Mouse (Mus musculus) CH12.LX (cell line): ENCODE results near the gene Fam19a5. TPM values are rescaled to one million over a fixed set of nuclear protein-coding genes. Genes with fewer than 3 reads are reported as not detected.

ENCODE experiments used
- DNase-seq: peaks from one replicate; pipeline ENCODE4 v3.0.0-alpha.2; 2013; ENCODE audit errors: extremely low read depth
- H3K27ac ChIP-seq: 2 replicates; pipeline ENCODE4 v1.5.1; 2012; ENCODE audit warnings: low read depth, mild to moderate bottlenecking, control low read depth, moderate library complexity; ENCODE audit not compliant: insufficient read depth
- H3K27me3 ChIP-seq: replicated peaks from 2 replicates; pipeline ENCODE3; 2012; ENCODE audit warnings: inconsistent platforms
- H3K36me3 ChIP-seq, 2 experiments: replicated peaks in 1 of 2; 2 replicates each; pipeline versions ENCODE3 to v1.6.1; 2012; ENCODE audit warnings: inconsistent platforms in 1 of 2, low read length in 1 of 2, mild to moderate bottlenecking in 1 of 2, mixed read lengths in 1 of 2, moderate library complexity in 1 of 2; ENCODE audit not compliant: control insufficient read depth in 1 of 2, insufficient read depth in 1 of 2
- H3K4me1 ChIP-seq, 2 experiments: 2 replicates each; pipeline ENCODE4 v1.6.1; 2012; ENCODE audit warnings: inconsistent platforms in 1 of 2, moderate library complexity in 1 of 2; ENCODE audit not compliant: insufficient read depth in 2 of 2, control insufficient read depth in 1 of 2
- H3K4me2 ChIP-seq: 2 replicates; pipeline ENCODE4 v1.6.1; 2012; ENCODE audit warnings: low read depth, mild to moderate bottlenecking, control low read depth; ENCODE audit not compliant: poor library complexity, insufficient read depth, severe bottlenecking
- H3K4me3 ChIP-seq, 3 experiments: fragments of 150-350 bp in 1 of 3; sonication (generic) in 1 of 3; replicated peaks in 1 of 3; 2 replicates each; pipeline versions ENCODE3 to v1.5.1; 2011 to 2012; ENCODE audit warnings: low read depth in 2 of 3, low read length in 2 of 3, mild to moderate bottlenecking in 2 of 3, moderate library complexity in 2 of 3, control low read depth in 1 of 3, improper control_type of control experiment in 1 of 3, inconsistent platforms in 1 of 3, mixed read lengths in 1 of 3; ENCODE audit not compliant: poor library complexity in 1 of 3
- H3K79me2 ChIP-seq: replicated peaks from 2 replicates; pipeline ENCODE4 v1.6.1; 2012; ENCODE audit warnings: mild to moderate bottlenecking, moderate library complexity; ENCODE audit not compliant: control insufficient read depth, poor library complexity, insufficient read depth, severe bottlenecking; ENCODE audit errors: extremely low read depth
- H3K9ac ChIP-seq: 2 replicates; pipeline ENCODE4 v1.6.1; 2012; ENCODE audit warnings: low read depth, mild to moderate bottlenecking, control low read depth, moderate library complexity; ENCODE audit not compliant: insufficient read depth
- H3K9me3 ChIP-seq: replicated peaks from 2 replicates; pipeline ENCODE3; 2012; ENCODE audit warnings: low read length, inconsistent platforms, mixed read lengths
- CHD1 ChIP-seq: IDR thresholded peaks from 2 replicates; pipeline ENCODE4 v1.6.1; 2012; ENCODE audit warnings: low read depth, low read length, improper control_type of control experiment, inconsistent platforms
- ELF1 ChIP-seq: IDR thresholded peaks from 2 replicates; pipeline ENCODE4 v1.6.1; 2014; ENCODE audit warnings: low read depth, mild to moderate bottlenecking, inconsistent platforms, low read length, improper control_type of control experiment
- ETS1 ChIP-seq: conservative IDR thresholded peaks from 2 replicates; pipeline ENCODE4 v1.6.1; 2012; ENCODE audit warnings: low read depth, mild to moderate bottlenecking, inconsistent platforms, low read length, improper control_type of control experiment, moderate library complexity
- GABPA ChIP-seq: IDR thresholded peaks from 2 replicates; pipeline ENCODE4 v1.6.1; 2012; ENCODE audit warnings: low read depth, low read length, improper control_type of control experiment, inconsistent platforms; ENCODE audit not compliant: insufficient replicate concordance
- IRF4 ChIP-seq: IDR thresholded peaks from 2 replicates; pipeline ENCODE4 v1.6.1; 2014; ENCODE audit warnings: low read depth, mild to moderate bottlenecking, inconsistent platforms, low read length, improper control_type of control experiment
- JUND ChIP-seq: conservative IDR thresholded peaks from 2 replicates; pipeline ENCODE4 v1.6.1; 2011; ENCODE audit warnings: low read depth, low read length, improper control_type of control experiment
- MAZ ChIP-seq: IDR thresholded peaks from 2 replicates; pipeline ENCODE4 v1.6.1; 2012; ENCODE audit warnings: low read depth, mild to moderate bottlenecking, inconsistent platforms, low read length, improper control_type of control experiment, moderate library complexity
- MEF2A ChIP-seq: IDR thresholded peaks from 2 replicates; pipeline ENCODE4 v1.6.1; 2014; ENCODE audit warnings: low read depth, mild to moderate bottlenecking, inconsistent platforms, low read length, improper control_type of control experiment, borderline replicate concordance
- MXI1 ChIP-seq: IDR thresholded peaks from 2 replicates; pipeline ENCODE4 v1.6.1; 2011; ENCODE audit warnings: mild to moderate bottlenecking, low read depth, low read length, improper control_type of control experiment
- NELFE ChIP-seq: IDR thresholded peaks from 2 replicates; pipeline ENCODE4 v1.6.1; 2011; ENCODE audit warnings: low read depth, low read length, improper control_type of control experiment
- PAX5 ChIP-seq: IDR thresholded peaks from 2 replicates; pipeline ENCODE4 v1.6.1; 2012; ENCODE audit warnings: low read length, inconsistent platforms, mixed read lengths
- POLR2A ChIP-seq: IDR thresholded peaks from 2 replicates; pipeline ENCODE4 v1.6.1; 2011; ENCODE audit warnings: low read depth, mild to moderate bottlenecking, improper control_type of control experiment, low read length
- POLR2AphosphoS2 ChIP-seq: IDR thresholded peaks from 2 replicates; pipeline ENCODE4 v1.6.1; 2011; ENCODE audit warnings: low read depth, low read length, improper control_type of control experiment
- RCOR1 ChIP-seq: conservative IDR thresholded peaks from 2 replicates; pipeline ENCODE4 v1.6.1; 2012; ENCODE audit warnings: low read depth, mild to moderate bottlenecking, inconsistent platforms, low read length, improper control_type of control experiment
- TBP ChIP-seq: conservative IDR thresholded peaks from 2 replicates; pipeline ENCODE4 v1.6.1; 2011; ENCODE audit warnings: low read depth, low read length, improper control_type of control experiment
- TCF12 ChIP-seq: IDR thresholded peaks from 2 replicates; pipeline ENCODE4 v1.6.1; 2014; ENCODE audit warnings: low read depth, mild to moderate bottlenecking, inconsistent platforms, low read length, improper control_type of control experiment
- USF2 ChIP-seq: conservative IDR thresholded peaks from 2 replicates; pipeline ENCODE4 v1.6.1; 2011; ENCODE audit warnings: low read depth, low read length, improper control_type of control experiment
- ZC3H11A ChIP-seq: IDR thresholded peaks from 2 replicates; pipeline ENCODE4 v1.6.1; 2012; ENCODE audit warnings: low read depth, mild to moderate bottlenecking, inconsistent platforms, low read length, improper control_type of control experiment
- ZNF384 ChIP-seq: IDR thresholded peaks from 2 replicates; pipeline ENCODE4 v1.6.1; 2012; ENCODE audit warnings: low read depth, low read length, improper control_type of control experiment, inconsistent platforms
- dilution Hi-C: fragments of 300-500 bp; cut with MboI; formaldehyde crosslinking; loops from 2 replicates; pipeline ENCODE4 v1.14.3; 2020; ENCODE audit warnings: low sequenced_read_pairs; ENCODE audit not compliant: extremely low pct_unique_long_range_greater_than_20kb, extremely low pct_ligation_motif_present
- in situ Hi-C: fragments of 300-500 bp; cut with MboI; formaldehyde crosslinking; loops from 3 replicates; pipeline ENCODE4 v1.14.3; 2019; ENCODE audit warnings: low sequenced_read_pairs, low pct_ligation_motif_present, low pct_unique_long_range_greater_than_20kb, mixed read lengths
- polyA plus RNA-seq: library from polyadenylated mRNA; unstranded; fragments of >175 nt; gene quantifications from 2 replicates; pipeline ENCODE4 v1.2.1, GENCODE M21; 2012; ENCODE audit warnings: low read depth; ENCODE audit not compliant: insufficient read length
- total RNA-seq, 2 experiments: library from RNA; depleted of rRNA; stranded (reverse); fragments of 300-350 nt in 1 of 2; fragments of >200 nt in 1 of 2; gene quantifications; 2 replicates each; pipeline ENCODE4 v1.2.3; 2012 to 2014

The Fam19a5 gene
- total and polyA plus RNA-seq, 3 experiments, result not detected

DNA sequence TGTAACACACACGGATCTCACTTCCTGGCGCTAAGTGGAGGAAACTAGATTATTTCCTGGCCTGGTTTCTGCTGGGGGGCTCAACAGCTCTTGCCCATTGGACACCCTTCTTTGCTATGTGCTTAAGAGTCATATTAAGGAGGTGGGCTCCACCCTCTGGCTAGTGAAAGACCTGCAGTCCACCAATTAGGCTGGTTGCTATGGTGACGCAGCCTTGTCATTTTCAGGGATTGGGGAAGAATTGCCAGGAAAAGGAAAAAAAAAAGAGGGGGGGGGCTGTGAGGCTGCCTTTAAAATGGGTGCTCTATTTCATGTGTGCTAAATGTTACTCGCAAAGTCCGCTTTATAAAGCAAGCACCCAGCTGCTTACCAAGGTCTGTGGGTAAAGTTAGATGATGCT is 2.9 kb downstream of the Fam19a5 start:
- Histone ChIP-seq H3K79me2 (no peaks in the 10 kb centered on the region), H3K4me3 (no peak overlapping the region), H3K9me3 (peaks cover 93% of the 10 kb centered on the region), H3K27ac (no peak overlapping the region), H3K4me1 (no peaks in the 10 kb centered on the region), H3K27me3 (no peaks in the 10 kb centered on the region), H3K4me2 (no peak overlapping the region), H3K36me3 (no peaks in the 10 kb centered on the region), H3K9ac (no peak overlapping the region)
- in situ Hi-C loops, result no loop called here
- TF ChIP-seq MEF2A, result no peak
- no peak for TF ChIP-seq IRF4
- no peak for TF ChIP-seq JUND
- TF ChIP-seq USF2, result no peak
- no peak for DNase-seq
- dilution Hi-C loops, result no loop called here

DNA sequence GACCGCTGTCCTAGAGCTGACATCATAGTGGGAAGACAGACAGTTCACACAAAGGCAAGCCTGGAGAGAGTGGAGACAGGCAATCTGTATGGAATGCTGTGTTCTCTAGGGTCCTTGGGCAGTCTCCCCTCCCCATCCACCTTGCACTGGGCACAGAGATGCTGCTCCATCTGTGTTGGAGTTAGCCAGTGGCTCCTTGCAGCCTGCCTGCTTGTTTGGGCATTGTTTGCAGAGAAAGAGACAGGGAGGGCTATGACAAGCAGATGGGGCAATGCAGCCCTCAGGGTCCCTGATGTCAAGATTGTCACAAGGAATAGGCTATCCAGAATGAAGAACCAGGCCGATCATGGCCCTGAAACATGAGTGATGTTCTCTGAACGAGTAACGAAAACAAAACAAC is 5.6 kb downstream of the Fam19a5 start:
- Histone ChIP-seq H3K4me2 (no peak overlapping the region), H3K9ac (no peak overlapping the region), H3K79me2 (no peaks in the 10 kb centered on the region)
- in situ Hi-C loops, result no loop called here
- no peak for TF ChIP-seq IRF4
- TF ChIP-seq USF2, result no peak
- no peak for TF ChIP-seq ZC3H11A
- TF ChIP-seq ZNF384, result no peak
- TF ChIP-seq RCOR1, result no peak
- no peak for TF ChIP-seq TCF12
- TF ChIP-seq POLR2AphosphoS2, result no peak
- no peak for TF ChIP-seq POLR2A
- no peak for TF ChIP-seq ELF1
- TF ChIP-seq GABPA, result no peak
- no peak for TF ChIP-seq TBP
- no peak for TF ChIP-seq JUND
- TF ChIP-seq, all 38 proteins: peak for 0
- no peaks in the 10 kb centered on the region for H3K36me3 ChIP-seq
- no peak for DNase-seq
- H3K27ac ChIP-seq, result no peak overlapping the region
- dilution Hi-C loops, result no loop called here
- H3K27me3 ChIP-seq, result no peaks in the 10 kb centered on the region
- H3K9me3 ChIP-seq, result peaks cover 95% of the 10 kb centered on the region
- H3K4me3 ChIP-seq, result no peak overlapping the region
- H3K4me1 ChIP-seq, result no peaks in the 10 kb centered on the region

GRCm38 (mm10) chr15:87550756-87551155 is 6.7 kb downstream of the Fam19a5 start:
- Histone ChIP-seq H3K9ac (no peak overlapping the region), H3K9me3 (peaks cover 94% of the 10 kb centered on the region), H3K4me1 (no peaks in the 10 kb centered on the region), H3K79me2 (no peaks in the 10 kb centered on the region), H3K4me2 (no peak overlapping the region), H3K36me3 (no peaks in the 10 kb centered on the region), H3K27ac (no peak overlapping the region), H3K27me3 (no peaks in the 10 kb centered on the region), H3K4me3 (no peak overlapping the region)
- DNase-seq, result no peak
- dilution Hi-C loops (no loop called here), in situ Hi-C loops (no loop called here)
- TF ChIP-seq PAX5 (no peak), NELFE (no peak), CHD1 (no peak), USF2 (no peak), MAZ (no peak), MXI1 (no peak), ETS1 (no peak)
